ENCODE assay signal across 19 mouse cellular contexts in the genomic region with DNA sequence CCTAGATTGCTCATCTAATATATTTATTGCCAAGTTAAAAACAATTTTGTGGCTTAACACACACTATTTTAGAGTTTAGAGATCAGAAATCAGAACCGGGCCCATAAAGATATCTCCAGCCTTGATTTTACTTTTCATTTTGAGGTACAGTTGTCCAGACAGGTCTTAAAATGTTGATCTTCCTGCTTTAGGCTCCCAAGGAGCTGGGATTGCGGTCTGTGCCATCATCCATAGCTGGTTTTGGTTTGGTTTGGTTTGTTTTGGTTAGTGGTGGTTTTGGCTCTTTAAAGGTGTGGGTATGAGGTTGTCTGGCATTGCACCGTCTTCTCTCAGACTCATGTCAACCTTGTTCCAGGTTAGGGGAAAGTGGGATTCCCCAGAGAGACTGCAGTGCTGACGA.
DNase-seq lines count a peak whose midpoint lies in the region; ATAC-seq and TF ChIP-seq lines count a peak whose summit lies in the region.
"Had no signal": no experiment of that assay in that cellular context is flagged by ENCODE, and none has a peak within 500 bp of the region (broad histone marks: within the 10 kb centered on the region; RNA-seq: fewer than 3 reads in every experiment).

No protein-coding gene starts in this region.

- peaks cover 14% of the 10 kb centered on the region for H3K4me1 ChIP-seq in lung, embryonic 14.5 days (ENCODE audit: insufficient read depth)
- H3K4me1 ChIP-seq in lung, adult 2 months (ENCODE audit: control insufficient read depth, insufficient read depth, low read length): peaks cover 3% of the 10 kb centered on the region
- peaks cover 3 to 33% of the 10 kb centered on the region in 2 experiments; a peak in 3 of 4 replicates for H3K4me1 ChIP-seq in CH12.LX (ENCODE audit: control insufficient read depth in 1 of 2, insufficient read depth in 2 of 2)
- H3K4me1 ChIP-seq in stomach, embryonic 16.5 days (ENCODE audit: control insufficient read depth, insufficient read depth, low read length): peaks cover 26% of the 10 kb centered on the region

- no peaks in the 10 kb centered on the region for H3K9me3 ChIP-seq in lung, embryonic 14.5 days (ENCODE audit: low read depth, low read length)
- peaks cover 15% of the 10 kb centered on the region for H3K9me3 ChIP-seq in CH12.LX (replicated peaks; ENCODE audit: low read length)
- no peaks in the 10 kb centered on the region; the same call in 1 of the 2 replicates for H3K9me3 ChIP-seq in stomach, embryonic 16.5 days (replicated peaks; ENCODE audit: control insufficient read depth, low read length)
- H3K9me3 ChIP-seq: forebrain, embryonic 15.5 days; hindbrain, embryonic 12.5 days; midbrain, embryonic 13.5 days had no signal

- no peak overlapping the region for H3K4me3 ChIP-seq in lung, embryonic 14.5 days (ENCODE audit: low read depth, low read length)
- no peak overlapping the region for H3K4me3 ChIP-seq in lung, adult 2 months (replicated peaks; ENCODE audit: extremely low read depth, low read depth, low read length)
- H3K4me3 ChIP-seq in CH12.LX (replicated peaks in 1 of 3; ENCODE audit: low read depth in 2 of 3, low read length in 2 of 3, poor library complexity in 1 of 3): no peak overlapping the region
- H3K4me3 ChIP-seq in stomach, embryonic 16.5 days (replicated peaks; ENCODE audit: low read length): no peak overlapping the region
- H3K4me3 ChIP-seq: forebrain, embryonic 15.5 days; hindbrain, embryonic 12.5 days; kidney, embryonic 15.5 days; limb, embryonic 13.5 days had no signal

- 0 out of 2 replicates have a peak overlapping the region, but pooled peaks have one; percentile 3 for H3K27ac ChIP-seq in lung, embryonic 14.5 days (ENCODE audit: low read depth)
- no peak overlapping the region for H3K27ac ChIP-seq in CH12.LX (ENCODE audit: insufficient read depth, low read depth)
- H3K27ac ChIP-seq in stomach, embryonic 16.5 days (ENCODE audit: low read length): peak overlapping the region; percentile 60
- H3K27ac ChIP-seq: forebrain, embryonic 15.5 days; hindbrain, embryonic 12.5 days; hindbrain, postnatal 0 days; kidney, embryonic 15.5 days; limb, embryonic 13.5 days; macrophage; midbrain, embryonic 13.5 days had no signal

- no peak for ATAC-seq in lung, embryonic 14.5 days (ENCODE audit: insufficient read depth)
- ATAC-seq in stomach, embryonic 16.5 days (ENCODE audit: insufficient read depth, low FRiP score): no peak
- ATAC-seq: CD4-positive, CD25-positive, alpha-beta regulatory T cell, adult 4 months; hindbrain, postnatal 0 days had no signal

- in situ Hi-C loops in CH12.LX (cut with MboI; ENCODE audit: low pct_ligation_motif_present, low pct_unique_long_range_greater_than_20kb, low sequenced_read_pairs): no loop called here

- TF ChIP-seq POLR2A in lung, adult 2 months (IDR thresholded peaks at IDR 0.05; ENCODE audit: borderline replicate concordance, extremely low read depth, low read depth, low read length): no peak
- no peak for TF ChIP-seq POLR2A in CH12.LX (IDR thresholded peaks at IDR 0.05; ENCODE audit: low read depth, low read length)

- DNase-seq in heart, adult 11 months: peak; percentile 73
- DNase-seq in heart, postnatal 4 days: no peak
- no peak for DNase-seq in lung, embryonic 14.5 days
- no peak for DNase-seq in lung, adult 2 months
- DNase-seq in CH12.LX (ENCODE audit: extremely low read depth): peak; percentile 7
- no peak for DNase-seq in adrenal gland, adult (ENCODE audit: inconsistent age in 2 of 2, low spot score in 1 of 2)
- DNase-seq: adrenal gland, adult 8-10 months; cerebellum, adult 2 months; cerebellum, postnatal 14 days had no signal

- H3K4me2 ChIP-seq in lung, embryonic 14.5 days: no peak overlapping the region
- H3K4me2 ChIP-seq in CH12.LX (ENCODE audit: insufficient read depth, low read depth, poor library complexity, severe bottlenecking): no peak overlapping the region
- H3K4me2 ChIP-seq in stomach, embryonic 16.5 days (ENCODE audit: low read depth, low read length): no peak overlapping the region
- H3K4me2 ChIP-seq: forebrain, embryonic 15.5 days; liver, embryonic 11.5 days had no signal

- no peak for TF ChIP-seq CTCF in lung, embryonic 14.5 days (IDR thresholded peaks at IDR 0.05; ENCODE audit: low read depth)
- TF ChIP-seq CTCF in lung, adult 2 months (IDR thresholded peaks at IDR 0.05; ENCODE audit: insufficient read depth, low read length): no peak
- no peak for TF ChIP-seq CTCF in CH12.LX (conservative IDR thresholded peaks at IDR 0.05 in 1 of 2, IDR thresholded peaks at IDR 0.05 in 1 of 2; ENCODE audit: low read depth in 2 of 2, low read length in 2 of 2)

- H3K36me3 ChIP-seq in lung, embryonic 14.5 days (ENCODE audit: insufficient read depth): no peaks in the 10 kb centered on the region
- H3K36me3 ChIP-seq in CH12.LX (replicated peaks in 1 of 2; ENCODE audit: control insufficient read depth in 1 of 2, insufficient read depth in 1 of 2, low read length in 1 of 2): no peaks in the 10 kb centered on the region
- no peaks in the 10 kb centered on the region for H3K36me3 ChIP-seq in stomach, embryonic 16.5 days (ENCODE audit: control insufficient read depth, insufficient read depth, low read length)
- H3K36me3 ChIP-seq: forebrain, embryonic 15.5 days; hindbrain, embryonic 12.5 days; kidney, embryonic 15.5 days; limb, embryonic 13.5 days; midbrain, embryonic 13.5 days had no signal

- no peaks in the 10 kb centered on the region for H3K79me2 ChIP-seq in CH12.LX (replicated peaks; ENCODE audit: control insufficient read depth, extremely low read depth, insufficient read depth, poor library complexity, severe bottlenecking)

- no peak overlapping the region for H3K9ac ChIP-seq in lung, embryonic 14.5 days
- H3K9ac ChIP-seq in CH12.LX (ENCODE audit: insufficient read depth, low read depth): no peak overlapping the region
- H3K9ac ChIP-seq in stomach, embryonic 16.5 days (ENCODE audit: low read length): no peak overlapping the region
- H3K9ac ChIP-seq: forebrain, embryonic 15.5 days; hindbrain, embryonic 12.5 days; kidney, embryonic 15.5 days; limb, embryonic 13.5 days; midbrain, embryonic 13.5 days had no signal

- dilution Hi-C loops in CH12.LX (cut with MboI; ENCODE audit: extremely low pct_ligation_motif_present, extremely low pct_unique_long_range_greater_than_20kb, low sequenced_read_pairs): no loop called here

- H3K27me3 ChIP-seq in lung, embryonic 14.5 days (ENCODE audit: insufficient read depth, low read length): no peaks in the 10 kb centered on the region
- H3K27me3 ChIP-seq in CH12.LX (replicated peaks): no peaks in the 10 kb centered on the region
- no peaks in the 10 kb centered on the region for H3K27me3 ChIP-seq in stomach, embryonic 16.5 days (ENCODE audit: control insufficient read depth, insufficient read depth, low read length)
- H3K27me3 ChIP-seq: forebrain, embryonic 15.5 days; limb, embryonic 13.5 days had no signal

- TF ChIP-seq EP300 in CH12.LX (IDR thresholded peaks at IDR 0.05; ENCODE audit: low read length): no peak

- 69% methylated on average over 4 of the region's 4 CpGs for WGBS in lung, embryonic 14.5 days
- 62% methylated on average over 4 of the region's 4 CpGs for WGBS in lung, adult 2 months
- WGBS in stomach, embryonic 16.5 days: 80% methylated on average over 4 of the region's 4 CpGs

- no peak for TF ChIP-seq RAD21 in CH12.LX (IDR thresholded peaks at IDR 0.05; ENCODE audit: low read depth, low read length)

TF ChIP-seq in CH12.LX, 34 proteins besides CTCF, POLR2A, EP300 and RAD21:
- no peak for TF ChIP-seq SMC3 (IDR thresholded peaks at IDR 0.05; ENCODE audit: low read depth, low read length)
- TF ChIP-seq IRF4 (IDR thresholded peaks at IDR 0.05; ENCODE audit: low read depth, low read length): no peak
- no peak for TF ChIP-seq JUN (IDR thresholded peaks at IDR 0.05; ENCODE audit: insufficient read depth, low read depth, low read length)
- no peak for TF ChIP-seq MAX (IDR thresholded peaks at IDR 0.05; ENCODE audit: low read length)
- TF ChIP-seq TBP (conservative IDR thresholded peaks at IDR 0.05; ENCODE audit: low read depth, low read length): no peak
- TF ChIP-seq MEF2A (IDR thresholded peaks at IDR 0.05; ENCODE audit: borderline replicate concordance, low read depth, low read length): no peak

Comparison
In these comparisons a context has a peak if more than half of its experiments do, and no peak if none do; other contexts are left out.
1. DNase-seq: peak in heart, adult 11 months (single experiment) and CH12.LX (single experiment); none in heart, postnatal 4 days (single experiment), lung, embryonic 14.5 days (single experiment), lung, adult 2 months (single experiment) and adrenal gland, adult (0 of 2).